Mouse (Mus musculus): ENCODE measurements at regions not wholly inside any gene's neighbourhood (a gene's known extent, or its start where the extent isn't known, plus 50 kb on each side); places are given as distances from the start of the nearest gene placed in this dataset.

DNA sequence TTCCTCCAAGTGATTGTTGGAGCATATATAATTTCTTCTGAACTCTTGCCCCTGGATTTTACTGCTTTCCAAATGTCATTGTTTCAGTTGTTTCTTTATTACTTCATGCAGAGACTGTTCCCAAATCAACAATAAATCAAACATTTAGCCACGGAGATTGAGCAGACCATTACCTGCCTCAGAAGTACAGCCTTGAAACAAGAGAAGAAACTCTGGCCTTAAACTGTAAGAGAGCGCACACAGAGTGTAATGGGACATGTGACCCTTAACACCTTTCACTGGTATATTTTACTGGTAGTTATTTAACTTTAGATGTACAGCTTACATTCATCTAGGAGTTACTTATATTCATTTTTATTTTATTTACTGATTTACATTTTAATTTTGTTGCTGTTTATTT lies 160.2 kb upstream of the Gm49339 start:
- Histone ChIP-seq H3K36me3 (replicated peaks in 1 of 2; ENCODE audit: control insufficient read depth in 1 of 2, insufficient read depth in 1 of 2, low read length in 1 of 2) (no peaks in the 10 kb centered on the region), H3K79me2 (replicated peaks; ENCODE audit: control insufficient read depth, extremely low read depth, insufficient read depth, poor library complexity, severe bottlenecking) (no peaks in the 10 kb centered on the region), H3K27ac (ENCODE audit: insufficient read depth, low read depth) (no peak overlapping the region), H3K4me3 (replicated peaks in 1 of 3; ENCODE audit: low read depth in 2 of 3, low read length in 2 of 3, poor library complexity in 1 of 3) (no peak overlapping the region), H3K4me2 (ENCODE audit: insufficient read depth, low read depth, poor library complexity, severe bottlenecking) (no peak overlapping the region), H3K4me1 (ENCODE audit: control insufficient read depth in 1 of 2, insufficient read depth in 2 of 2) (no peaks in the 10 kb centered on the region), H3K27me3 (replicated peaks) (no peaks in the 10 kb centered on the region), H3K9ac (ENCODE audit: insufficient read depth, low read depth) (no peak overlapping the region), H3K9me3 (replicated peaks; ENCODE audit: low read length) (no peaks in the 10 kb centered on the region)
- no peak for DNase-seq (ENCODE audit: extremely low read depth)
- dilution Hi-C loops (cut with MboI; ENCODE audit: extremely low pct_ligation_motif_present, extremely low pct_unique_long_range_greater_than_20kb, low sequenced_read_pairs) (no loop called here), in situ Hi-C loops (cut with MboI; ENCODE audit: low pct_ligation_motif_present, low pct_unique_long_range_greater_than_20kb, low sequenced_read_pairs) (no loop called here)
- TF ChIP-seq BHLHE40 (IDR thresholded peaks at IDR 0.05; ENCODE audit: low read depth, low read length) (no peak), SMC3 (IDR thresholded peaks at IDR 0.05; ENCODE audit: low read depth, low read length) (no peak), RAD21 (IDR thresholded peaks at IDR 0.05; ENCODE audit: low read depth, low read length) (no peak), GABPA (IDR thresholded peaks at IDR 0.05; ENCODE audit: insufficient replicate concordance, low read depth, low read length) (no peak), MEF2A (IDR thresholded peaks at IDR 0.05; ENCODE audit: borderline replicate concordance, low read depth, low read length) (no peak), ZMIZ1 (IDR thresholded peaks at IDR 0.05; ENCODE audit: low read depth, low read length) (no peak), USF1 (IDR thresholded peaks at IDR 0.05; ENCODE audit: low read depth, low read length) (no peak), ZKSCAN1 (IDR thresholded peaks at IDR 0.05; ENCODE audit: borderline replicate concordance, low read depth, low read length) (no peak), MAFK (IDR thresholded peaks at IDR 0.05; ENCODE audit: insufficient replicate concordance, low read length) (no peak), HCFC1 (IDR thresholded peaks at IDR 0.05; ENCODE audit: low read depth, low read length) (no peak), ZNF384 (IDR thresholded peaks at IDR 0.05; ENCODE audit: low read depth, low read length) (no peak), MAZ (IDR thresholded peaks at IDR 0.05; ENCODE audit: low read depth, low read length) (no peak), CHD2 (IDR thresholded peaks at IDR 0.05; ENCODE audit: low read length) (no peak)

DNA sequence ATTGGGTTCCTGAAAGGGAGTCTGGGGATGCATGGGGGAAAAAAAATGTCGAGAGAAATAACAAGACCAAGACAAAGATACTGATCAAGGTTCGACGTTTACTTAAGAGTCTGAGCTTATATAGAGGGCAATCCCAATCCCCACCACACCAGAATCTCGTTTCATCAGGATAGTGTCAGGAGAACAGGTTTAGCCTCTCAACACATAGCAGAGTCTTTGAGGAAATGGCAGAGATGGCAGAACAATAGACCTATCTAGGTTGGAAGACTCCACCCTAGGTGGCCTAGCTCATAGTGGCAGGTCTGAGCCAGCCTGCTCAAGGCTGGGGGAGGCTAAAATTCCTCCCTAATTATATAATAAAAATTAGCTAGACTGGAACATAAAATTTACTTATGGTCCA lies 151.6 kb upstream of the Gm49339 start:
- Histone ChIP-seq H3K27ac (ENCODE audit: insufficient read depth, low read depth) (no peak overlapping the region), H3K27me3 (replicated peaks) (no peaks in the 10 kb centered on the region), H3K4me2 (ENCODE audit: insufficient read depth, low read depth, poor library complexity, severe bottlenecking) (no peak overlapping the region), H3K4me3 (replicated peaks in 1 of 3; ENCODE audit: low read depth in 2 of 3, low read length in 2 of 3, poor library complexity in 1 of 3) (no peak overlapping the region), H3K4me1 (ENCODE audit: control insufficient read depth in 1 of 2, insufficient read depth in 2 of 2) (no peaks in the 10 kb centered on the region), H3K9me3 (replicated peaks; ENCODE audit: low read length) (no peaks in the 10 kb centered on the region), H3K9ac (ENCODE audit: insufficient read depth, low read depth) (no peak overlapping the region), H3K79me2 (replicated peaks; ENCODE audit: control insufficient read depth, extremely low read depth, insufficient read depth, poor library complexity, severe bottlenecking) (no peaks in the 10 kb centered on the region), H3K36me3 (replicated peaks in 1 of 2; ENCODE audit: control insufficient read depth in 1 of 2, insufficient read depth in 1 of 2, low read length in 1 of 2) (no peaks in the 10 kb centered on the region)
- no peak for DNase-seq (ENCODE audit: extremely low read depth)
- dilution Hi-C loops (cut with MboI; ENCODE audit: extremely low pct_ligation_motif_present, extremely low pct_unique_long_range_greater_than_20kb, low sequenced_read_pairs): no loop called here
- in situ Hi-C loops (cut with MboI; ENCODE audit: low pct_ligation_motif_present, low pct_unique_long_range_greater_than_20kb, low sequenced_read_pairs): no loop called here
- TF ChIP-seq EP300 (IDR thresholded peaks at IDR 0.05; ENCODE audit: low read length) (no peak), USF1 (IDR thresholded peaks at IDR 0.05; ENCODE audit: low read depth, low read length) (no peak), RAD21 (IDR thresholded peaks at IDR 0.05; ENCODE audit: low read depth, low read length) (no peak), KAT2A (IDR thresholded peaks at IDR 0.05; ENCODE audit: insufficient replicate concordance, low read length) (no peak)
